Mouse (Mus musculus): ENCODE measurements around the gene Irak4.
A peak's percentile ranks its signal among the peaks of the same experiment; 100 is the strongest.

Irak4 gene

DNA sequence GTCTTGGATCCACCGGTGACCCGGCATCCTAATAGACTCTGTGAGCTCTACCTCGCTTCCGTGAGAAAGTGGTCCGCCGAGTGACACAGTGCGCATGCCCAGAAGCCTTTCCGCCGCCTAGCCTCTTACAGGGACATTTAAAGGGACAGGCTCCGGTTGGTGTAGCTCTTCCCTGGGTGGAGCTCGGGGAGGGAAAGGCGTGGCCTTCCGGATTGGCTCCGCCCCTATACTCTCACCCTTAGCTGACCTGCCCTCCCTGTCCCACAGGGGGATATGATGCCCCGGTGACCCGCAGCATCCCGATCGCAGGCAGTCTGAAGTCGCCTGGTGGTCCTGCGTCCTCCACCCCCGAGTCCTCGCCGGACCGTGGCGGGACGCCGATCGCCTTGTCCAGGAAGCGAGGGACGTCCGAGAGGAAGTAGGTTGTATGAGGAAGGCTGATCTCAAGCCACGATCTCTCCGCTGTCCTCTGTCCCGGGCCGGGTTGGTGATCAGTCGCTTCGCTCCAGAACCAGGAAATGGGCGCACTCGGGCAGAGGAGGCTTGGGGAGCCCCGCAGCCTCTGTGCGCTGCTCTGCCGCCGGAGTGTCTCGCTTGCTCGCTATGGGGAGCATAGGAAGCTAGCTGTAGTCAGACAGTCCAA is at the start of gene Irak4, which contains the start of gene Pus7l:
TSS of gene Irak4 (plus strand) at position 235 of the 643 bp plus-strand sequence.
TSS of gene Pus7l (minus strand) at position 139 of the 643 bp plus-strand sequence.
- DNase-seq (ENCODE audit: low read depth, low spot score) = peak; percentile 96

DNA sequence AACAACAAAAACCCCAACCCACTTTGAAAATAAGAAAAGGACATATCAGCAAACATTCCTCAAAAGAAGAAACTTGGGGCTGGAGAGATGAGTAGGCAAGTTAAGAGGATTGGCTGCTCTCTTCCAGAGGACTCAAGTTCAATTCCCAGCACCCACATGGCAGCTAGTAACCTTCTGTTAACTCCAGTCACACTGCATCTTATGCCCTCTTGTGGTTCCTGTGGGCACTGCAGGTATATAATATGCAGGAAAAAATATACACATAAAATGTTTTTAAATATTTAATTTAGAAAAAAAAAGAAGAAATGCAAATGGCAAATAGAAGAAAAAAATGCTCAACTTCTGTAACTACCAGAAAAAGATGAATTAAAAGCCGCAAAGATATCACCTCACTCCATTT is 49.0 kb upstream of the Irak4 start:
- no peak for DNase-seq (ENCODE audit: low read depth, low spot score)

DNA sequence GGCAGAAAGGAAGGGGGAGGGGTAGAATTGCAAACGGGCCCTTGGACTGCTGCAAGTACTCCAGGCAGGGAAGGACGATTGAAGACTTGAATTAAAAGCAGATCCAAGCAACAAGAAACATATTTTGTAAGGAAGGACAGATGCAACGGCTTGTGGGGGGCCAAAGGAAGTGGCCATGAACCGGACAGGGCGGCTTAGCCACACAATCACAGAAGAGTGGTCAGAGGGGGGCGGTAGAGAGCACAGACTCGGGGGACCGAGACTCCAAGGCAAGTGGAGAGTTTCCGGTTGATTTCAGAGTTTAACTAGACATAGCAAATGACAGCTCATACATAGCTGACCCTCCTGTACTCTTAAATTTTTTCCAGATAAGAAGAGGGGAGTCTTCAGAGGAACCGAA is 47.5 kb upstream of the Irak4 start:
- no peak for DNase-seq (ENCODE audit: low read depth, low spot score)

DNA sequence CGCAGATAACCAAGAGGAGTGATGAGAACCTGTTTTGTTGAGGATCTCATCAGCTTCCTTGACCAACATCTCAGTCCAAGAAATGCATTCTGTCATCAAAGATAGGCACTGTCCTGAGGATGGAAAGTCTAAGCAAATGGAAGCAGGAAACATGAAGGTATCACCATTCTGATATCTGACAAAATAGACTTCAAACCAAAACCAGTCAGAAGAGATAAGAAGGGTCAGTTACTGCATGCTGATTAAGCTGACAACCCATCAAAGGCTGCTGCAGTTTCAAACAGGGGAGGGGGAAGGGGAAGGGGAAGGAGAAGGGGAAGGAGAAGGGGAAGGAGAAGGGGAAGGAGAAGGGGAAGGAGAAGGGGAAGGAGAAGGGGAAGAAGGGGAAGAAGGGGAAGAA is 44.2 kb upstream of the Irak4 start:
- DNase-seq (ENCODE audit: low read depth, low spot score) = no peak

DNA sequence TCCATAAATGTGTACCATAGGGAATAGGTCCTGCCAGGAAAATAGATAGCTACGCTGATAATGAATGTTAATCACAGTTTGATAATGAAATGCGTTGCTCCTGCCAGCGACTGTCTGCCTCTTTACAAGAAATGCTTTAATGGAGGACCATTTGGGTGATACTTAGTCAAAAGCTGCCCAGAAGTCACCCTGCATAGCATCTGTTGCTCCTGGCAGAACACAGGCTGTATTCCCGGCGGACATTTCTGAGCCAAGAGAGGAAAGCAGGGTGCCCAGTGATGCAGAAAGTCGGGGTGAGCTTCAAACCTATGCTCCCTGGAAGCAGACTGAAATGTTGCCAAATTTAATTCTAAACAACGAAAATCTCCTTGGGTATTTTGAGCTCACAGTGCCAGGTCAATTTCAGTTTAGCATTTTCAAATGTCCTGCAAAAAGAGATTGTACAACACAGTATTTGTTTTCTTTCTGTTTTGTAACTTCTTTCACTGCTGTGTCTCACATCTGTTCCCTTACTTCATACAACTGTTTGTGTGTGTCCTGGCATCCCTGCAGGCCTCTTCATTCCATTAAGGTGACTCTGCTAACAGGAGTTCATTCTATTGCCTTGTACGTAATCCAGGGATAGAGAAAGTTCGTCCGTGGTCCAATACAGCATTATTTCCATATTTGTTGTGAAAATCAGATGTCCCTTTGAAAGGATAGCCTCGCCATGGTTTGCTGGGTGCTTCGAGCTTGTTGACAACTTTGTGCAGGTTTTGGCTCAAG is 39.8 kb upstream of the Irak4 start:
- DNase-seq (ENCODE audit: low read depth, low spot score) = no peak

DNA sequence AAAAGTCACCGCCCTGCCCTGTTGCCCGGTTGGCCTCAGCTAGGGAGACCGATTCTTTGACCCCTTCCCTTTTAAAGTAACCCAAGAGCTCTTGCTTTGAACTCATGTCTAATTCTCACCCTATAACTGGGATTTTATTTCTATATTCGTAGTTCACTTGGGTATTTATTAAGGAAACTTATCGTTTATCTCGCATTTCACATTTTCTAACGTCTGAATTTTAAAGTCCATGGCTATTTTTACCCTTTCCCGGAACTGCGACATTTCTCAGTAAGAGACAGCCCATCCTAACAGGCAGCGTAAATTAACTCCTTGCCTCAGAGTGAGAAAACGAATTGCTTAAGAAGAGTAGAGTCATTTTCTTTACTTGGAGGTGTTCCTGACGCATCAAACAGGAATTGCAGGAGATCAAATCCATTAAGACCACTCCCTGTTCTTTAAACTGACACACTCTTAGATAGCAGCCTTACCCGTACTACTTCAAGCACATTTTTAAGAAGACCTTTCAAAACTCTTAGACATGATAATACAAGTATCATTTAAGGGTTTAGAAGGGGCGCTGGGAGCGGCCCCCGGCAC is 25.4 kb upstream of the Irak4 start:
- DNase-seq (ENCODE audit: low read depth, low spot score) = no peak

DNA sequence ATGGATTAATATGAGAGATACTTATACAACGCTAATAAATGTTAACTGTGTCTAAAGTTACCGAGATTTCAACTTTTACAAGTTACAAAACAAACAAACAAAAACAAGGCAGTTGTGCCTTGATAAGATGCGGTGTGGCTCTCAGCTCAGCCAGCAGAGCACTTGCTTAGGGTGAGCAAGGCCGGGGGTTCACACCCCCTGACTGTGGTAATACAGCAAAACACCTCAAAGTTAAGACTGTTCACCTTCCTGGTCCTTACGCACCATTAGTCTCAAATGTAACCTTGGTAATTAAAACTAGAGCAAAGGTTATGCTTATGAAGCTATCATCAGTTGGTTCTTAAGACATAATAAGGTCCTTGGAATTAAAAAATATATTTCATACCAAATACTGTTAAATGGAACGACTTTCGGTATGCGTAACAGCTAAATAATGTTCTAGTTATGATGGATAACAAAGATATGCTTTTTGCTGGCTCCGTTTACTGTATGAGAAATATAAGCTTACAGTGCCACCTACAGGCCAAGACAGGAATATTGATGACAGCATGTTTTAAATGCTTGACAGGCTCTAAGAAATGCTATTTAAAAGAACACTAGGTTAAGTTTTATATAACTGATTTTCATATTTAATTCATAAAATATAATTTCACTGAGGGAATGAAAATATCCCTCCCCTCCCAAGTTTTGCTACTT is 23.1 kb upstream of the Irak4 start:
- peak; percentile 80 for DNase-seq (ENCODE audit: low read depth, low spot score)

DNA sequence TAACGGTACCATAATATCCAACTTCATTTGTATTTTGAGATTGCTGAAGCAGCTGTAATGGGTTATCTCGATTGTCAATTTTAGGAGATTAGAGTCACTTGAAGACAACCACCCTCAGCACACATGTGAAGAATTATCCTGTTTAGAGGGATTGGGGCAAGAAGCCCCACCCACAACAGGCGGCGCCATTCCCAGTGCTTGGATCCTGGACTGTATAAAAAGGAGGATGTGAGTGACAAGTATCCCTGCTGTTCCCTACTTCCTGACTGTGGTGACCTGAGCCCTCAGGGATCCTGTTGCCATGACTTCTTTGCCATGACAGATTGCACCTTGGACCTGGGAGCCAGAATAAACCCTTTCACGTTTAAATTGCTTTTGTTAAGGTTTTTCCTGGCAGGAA is 22.5 kb upstream of the Irak4 start:
- DNase-seq (ENCODE audit: low read depth, low spot score) = no peak

DNA sequence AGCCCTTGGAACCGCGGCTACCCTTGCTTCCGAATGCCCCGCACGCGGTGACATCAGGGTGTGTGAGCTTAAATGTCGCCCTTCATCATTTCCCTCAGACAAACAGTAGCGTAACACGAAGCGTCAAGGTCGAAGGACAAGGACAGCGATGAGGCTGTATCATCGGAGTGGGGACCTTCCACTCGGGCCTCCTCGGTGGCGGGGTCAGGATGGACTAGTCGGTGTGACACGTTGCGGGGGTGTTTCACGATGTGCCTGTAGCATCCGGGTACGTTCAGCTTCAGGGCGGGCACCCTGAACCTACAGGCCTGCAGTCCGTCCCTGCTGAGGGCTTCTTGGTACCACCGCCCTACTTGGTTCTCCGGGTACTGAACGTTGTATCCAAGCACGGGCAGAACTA is 20.2 kb upstream of the Irak4 start:
- no peak for DNase-seq (ENCODE audit: low read depth, low spot score)

DNA sequence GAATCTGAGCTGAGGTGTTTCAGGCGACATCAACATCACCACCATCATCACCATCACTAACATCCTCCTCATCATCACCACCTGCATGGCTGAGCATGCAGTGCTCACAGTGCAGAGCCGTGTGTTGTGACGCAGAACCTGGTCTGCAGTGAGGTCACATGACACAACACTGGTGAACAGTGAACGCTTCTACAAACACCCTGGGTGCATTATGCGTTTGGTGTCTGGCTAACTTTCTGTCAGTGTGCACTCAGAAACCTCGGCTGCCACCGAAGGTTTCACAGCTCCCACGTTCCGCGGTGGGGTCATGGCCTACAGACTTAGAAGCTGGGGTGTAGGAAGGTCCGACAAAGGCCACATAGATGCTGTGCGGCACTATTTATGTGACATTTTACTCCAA is 18.5 kb upstream of the Irak4 start:
- no peak for DNase-seq (ENCODE audit: low read depth, low spot score)

DNA sequence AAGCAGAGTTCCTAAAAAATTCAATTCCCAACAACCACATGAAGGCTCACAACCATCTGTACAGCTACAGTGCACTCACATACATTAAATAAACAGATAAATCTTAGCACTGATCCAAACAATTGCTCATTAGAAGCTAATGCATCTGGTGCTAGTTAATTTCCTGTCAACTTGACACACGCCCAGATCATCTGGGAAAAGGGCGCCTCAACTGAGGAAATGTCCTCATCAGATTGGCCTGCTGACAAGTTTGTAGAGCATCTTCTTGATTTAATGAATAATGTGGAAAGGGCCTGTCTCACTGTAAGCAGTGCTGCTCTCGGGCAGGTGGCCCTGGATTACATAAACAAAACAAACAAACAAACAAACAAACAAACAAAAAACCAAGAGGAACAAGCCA is 12.9 kb upstream of the Irak4 start:
- no peak for DNase-seq (ENCODE audit: low read depth, low spot score)

DNA sequence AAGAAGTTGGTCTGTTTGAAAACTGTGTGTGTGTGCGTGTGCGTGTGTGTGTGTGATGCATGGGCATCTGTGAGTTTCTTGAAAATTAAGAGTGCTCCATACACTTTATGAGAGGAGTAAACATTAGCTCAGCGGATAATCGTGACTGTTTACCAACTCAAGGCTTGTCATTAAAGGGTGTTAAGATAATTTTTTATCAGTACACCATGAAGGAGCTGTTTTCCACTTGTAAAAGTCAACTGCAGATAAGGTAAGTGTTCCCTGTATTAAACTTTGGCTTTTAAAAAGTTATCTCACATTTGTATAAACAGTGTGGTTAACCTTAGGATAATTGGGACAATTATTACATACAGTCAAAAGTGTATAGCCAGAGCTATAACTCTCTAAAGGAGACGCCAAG is 11.1 kb upstream of the Irak4 start:
- DNase-seq (ENCODE audit: low read depth, low spot score) = no peak

DNA sequence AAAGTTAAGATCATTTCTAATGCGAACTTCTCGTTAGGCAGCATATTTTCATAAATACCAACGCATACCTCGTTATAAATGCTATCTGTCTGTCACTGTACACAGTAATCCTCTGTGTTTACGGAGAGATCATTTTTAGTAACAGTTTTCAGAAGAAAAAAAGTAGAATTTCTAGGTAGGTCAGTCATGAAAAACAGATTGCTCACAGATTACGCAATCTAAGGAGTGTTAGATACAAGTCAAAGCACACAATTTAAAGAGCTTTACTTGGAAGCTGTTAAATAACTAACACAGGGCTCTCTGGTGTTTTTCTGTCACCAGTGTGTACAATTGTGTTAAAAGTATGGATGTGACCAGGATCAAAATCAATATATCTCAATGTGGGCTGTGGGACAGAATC is 10.5 kb upstream of the Irak4 start:
- no peak for DNase-seq (ENCODE audit: low read depth, low spot score)

DNA sequence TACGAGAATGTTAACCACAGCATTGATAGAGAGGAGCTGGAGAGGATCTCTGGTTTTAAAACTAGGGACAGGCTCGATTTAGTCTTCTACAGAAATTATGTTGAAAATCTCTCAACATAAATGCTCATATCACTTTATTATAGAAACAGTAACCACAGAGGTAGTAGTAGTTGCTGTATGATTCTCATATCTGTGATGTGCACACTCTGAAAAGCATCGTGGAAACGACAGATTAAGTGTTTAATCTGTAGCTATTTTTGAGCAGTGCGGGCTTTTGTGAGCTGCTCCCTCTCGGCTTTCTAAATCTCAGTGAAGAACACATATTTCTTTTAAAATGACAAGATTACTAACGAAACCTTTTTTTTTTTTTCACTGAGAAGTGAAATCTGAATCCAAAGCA is 7.9 kb upstream of the Irak4 start:
- DNase-seq (ENCODE audit: low read depth, low spot score) = no peak

DNA sequence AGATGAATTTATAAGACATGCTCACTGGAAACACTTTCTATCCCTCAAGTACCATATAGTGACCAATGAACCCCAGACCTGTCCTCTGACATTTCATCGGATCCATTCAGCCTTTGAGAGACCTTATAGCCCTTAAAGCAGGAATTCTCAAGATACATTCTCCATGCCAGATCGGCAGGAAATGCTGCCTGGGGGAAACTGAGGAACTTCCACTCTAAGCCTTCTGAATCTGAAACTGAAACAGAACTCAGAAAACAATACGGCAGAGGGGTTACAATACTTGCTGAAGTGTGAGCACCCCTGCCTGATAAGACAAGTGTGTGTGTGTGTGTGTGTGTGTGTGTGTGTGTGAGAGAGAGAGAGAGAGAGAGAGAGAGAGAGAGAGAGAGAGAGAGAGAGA is 4.1 kb upstream of the Irak4 start:
- no peak for DNase-seq (ENCODE audit: low read depth, low spot score)

DNA sequence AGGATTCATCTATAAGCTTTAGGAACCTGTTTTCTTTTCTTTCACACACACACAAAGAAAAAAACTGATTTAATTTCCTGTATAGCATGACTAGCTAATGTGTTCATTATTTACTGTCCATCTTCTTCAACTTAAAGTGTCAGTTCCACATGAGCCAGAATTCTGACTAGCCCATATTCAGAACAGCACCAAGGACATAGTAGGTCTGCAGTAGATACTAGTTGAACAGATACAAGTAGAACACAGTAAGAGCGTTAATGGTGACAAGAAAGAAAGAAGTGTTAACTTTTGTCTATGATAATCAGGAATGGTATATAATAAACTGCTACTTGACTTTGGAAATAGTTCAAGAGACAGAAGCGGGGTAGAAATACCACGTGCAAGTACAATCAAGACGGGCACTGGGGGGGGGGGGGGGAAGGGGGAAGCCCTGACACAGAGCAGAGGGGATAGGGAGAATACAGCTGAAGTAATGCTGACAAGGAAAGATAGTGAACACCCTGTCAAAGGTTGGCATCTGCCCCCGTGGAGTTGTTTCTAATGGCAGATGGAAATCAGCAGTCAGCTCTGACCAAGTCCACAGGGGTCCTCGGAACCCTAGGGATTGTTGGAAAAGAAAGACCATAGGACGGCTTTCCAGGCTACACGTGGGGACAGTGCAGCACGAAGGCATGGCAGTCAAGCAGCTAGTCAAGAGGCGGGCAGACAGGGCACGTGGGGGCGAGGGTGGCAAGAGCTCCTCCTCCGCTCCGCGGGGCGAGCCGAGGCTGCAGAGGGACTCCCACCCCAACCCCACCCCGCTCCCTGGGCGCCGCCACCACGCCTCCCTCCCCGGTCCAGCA is 655 bp upstream of the Irak4 start:
- DNase-seq (ENCODE audit: low read depth, low spot score) = no peak

DNA sequence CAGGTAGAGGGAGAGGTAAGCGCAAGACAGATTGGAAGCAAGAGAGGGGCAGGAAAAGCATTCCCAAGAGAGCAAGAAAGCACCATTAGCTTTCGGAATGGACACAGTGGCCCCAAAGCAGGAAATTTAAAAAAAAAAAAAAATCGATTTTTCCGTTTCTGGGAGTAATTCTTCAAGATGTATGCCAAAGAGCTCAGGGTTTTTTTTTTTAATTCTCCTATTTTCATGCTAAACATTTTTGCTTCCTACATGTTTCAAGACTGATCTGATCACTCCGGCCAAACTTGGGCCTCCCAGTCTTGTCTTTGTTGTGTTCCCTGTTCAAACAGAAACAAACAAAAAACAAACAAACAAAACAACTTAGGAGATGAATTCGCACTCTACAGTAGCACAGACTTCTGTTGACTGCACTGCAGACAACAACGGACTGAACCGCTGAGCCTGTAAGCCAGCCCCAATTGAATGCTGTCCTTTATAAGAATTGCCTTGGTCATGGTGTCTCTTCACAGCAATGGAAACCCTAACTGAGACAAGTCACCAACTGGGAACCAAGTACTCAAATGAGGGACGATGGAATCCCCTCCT is 701 bp downstream of the Irak4 start:
- DNase-seq (ENCODE audit: low read depth, low spot score) = no peak

DNA sequence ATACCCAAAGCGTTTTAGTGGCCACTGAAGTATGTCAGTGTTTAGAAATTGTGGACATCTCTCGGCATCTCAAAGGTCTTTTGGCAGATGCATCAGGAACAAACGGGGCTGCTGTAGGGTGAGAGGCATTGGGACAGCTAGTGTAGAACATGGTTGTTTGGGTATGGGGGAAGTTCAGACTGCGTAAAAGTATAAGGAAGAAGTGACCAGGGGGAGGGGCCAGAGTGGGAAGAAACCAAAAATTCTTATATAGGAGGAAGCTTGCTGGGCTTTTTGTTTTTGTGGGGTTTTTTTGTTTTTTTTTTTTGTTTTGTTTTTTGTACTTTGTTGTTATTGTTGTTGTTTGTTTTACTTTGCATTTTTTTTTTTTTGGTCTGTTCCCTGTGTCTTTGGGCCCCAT is 1.4 kb downstream of the Irak4 start:
- no peak for DNase-seq (ENCODE audit: low read depth, low spot score)

DNA sequence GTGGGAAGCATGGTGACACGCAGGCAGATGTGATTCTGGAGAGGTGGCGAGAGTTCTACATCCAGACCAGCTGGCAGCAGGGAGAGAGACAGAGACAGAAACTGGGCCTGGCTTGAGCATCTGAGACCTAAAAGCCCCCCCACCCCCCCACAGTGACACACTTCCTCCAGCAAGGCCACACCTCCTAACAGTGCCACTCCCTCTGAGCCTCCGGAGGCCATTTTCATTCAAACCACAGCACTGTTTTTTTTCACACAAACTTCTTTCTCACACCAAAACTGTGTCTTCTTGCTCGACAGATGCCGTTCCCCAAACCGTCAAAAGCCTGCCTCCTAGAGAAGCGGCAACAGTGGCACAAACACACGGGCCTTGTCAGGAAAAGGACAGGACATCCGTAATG is 10.1 kb downstream of the Irak4 start:
- no peak for DNase-seq (ENCODE audit: low read depth, low spot score)

DNA sequence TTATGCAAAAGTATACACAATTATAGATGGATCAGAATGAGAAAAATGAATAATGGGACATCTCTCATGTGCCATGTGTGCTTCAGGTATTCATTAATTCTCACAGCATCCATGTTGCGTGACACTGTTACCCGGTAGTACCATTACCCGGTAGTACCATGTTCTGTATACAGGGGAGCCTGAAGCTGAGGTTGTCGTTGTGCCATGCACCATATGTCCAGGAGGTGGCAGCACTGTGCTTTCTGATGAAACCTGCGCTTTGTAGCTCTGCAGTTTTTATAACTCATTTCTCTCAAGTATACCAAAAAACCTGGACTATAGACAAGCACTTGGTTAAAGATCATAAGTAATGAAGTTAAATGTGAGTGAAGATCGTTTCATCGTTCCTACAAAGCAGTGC is 14.0 kb downstream of the Irak4 start:
- DNase-seq (ENCODE audit: low read depth, low spot score) = peak; percentile 90

Measured in mesoderm, embryonic 11.5 days (tissue).